Mouse (Mus musculus): ENCODE results near the gene Gsta1. TPM values are rescaled to one million over a fixed set of nuclear protein-coding genes. Genes with fewer than 3 reads are reported as not detected.
"Not testable (repeated sequence)": the region's sequence is repeated elsewhere in the genome, so short reads cannot be mapped to it uniquely, and the experiment has no call there.

The Gsta1 gene
- polyA plus RNA-seq, 1 experiment from 2014 or later = not detected

- Histone ChIP-seq H3K9ac (no peak overlapping the region), H3K4me2 (replicated peaks) (no peak overlapping the region), H3K4me1 (no peaks in the 10 kb centered on the region), H3K27me3 (replicated peaks) (no peaks in the 10 kb centered on the region), H3K4me3 (no peak overlapping the region), H3K27ac (no peak overlapping the region), H3K9me3 (no peaks in the 10 kb centered on the region), H3K36me3 (no peaks in the 10 kb centered on the region)
- WGBS = 94% methylated on average over 2 of the region's 2 CpGs
- ATAC-seq (ENCODE audit: low FRiP score, low read depth) = no peak
These were observed 19.6 kb upstream of the Gsta1 start for GRCm38 (mm10) chr9:78210821-78211220.

DNA sequence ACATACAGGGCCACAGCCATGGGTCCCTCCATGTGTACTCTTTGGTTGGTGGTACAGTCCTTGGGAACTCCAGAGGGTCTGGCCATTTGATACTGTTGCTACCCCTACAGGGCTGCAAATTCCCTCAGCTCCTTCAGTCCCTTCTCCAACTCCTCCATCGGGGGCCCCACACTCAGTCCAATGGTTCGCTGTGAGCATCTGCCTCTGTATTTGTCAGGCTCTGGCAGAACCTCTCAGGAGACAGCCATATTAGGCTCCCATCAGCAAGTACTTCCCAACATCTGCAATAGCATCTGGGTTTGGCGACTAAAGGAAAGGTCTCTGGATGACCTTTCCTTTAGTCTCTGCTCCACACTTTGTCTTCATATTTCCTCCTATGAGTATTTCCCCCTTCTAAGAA, 18.9 kb upstream of the Gsta1 start:
- WGBS = 94% methylated on average over 3 of the region's 3 CpGs
- no peaks in the 10 kb centered on the region for H3K36me3 ChIP-seq
- no peaks in the 10 kb centered on the region for H3K27me3 ChIP-seq (replicated peaks)
- H3K4me1 ChIP-seq = no peaks in the 10 kb centered on the region
- no peak overlapping the region for H3K27ac ChIP-seq
- no peak for ATAC-seq (ENCODE audit: low FRiP score, low read depth)
- H3K4me3 ChIP-seq = no peak overlapping the region
- H3K4me2 ChIP-seq (replicated peaks) = no peak overlapping the region
- no peaks in the 10 kb centered on the region for H3K9me3 ChIP-seq
- no peak overlapping the region for H3K9ac ChIP-seq

DNA sequence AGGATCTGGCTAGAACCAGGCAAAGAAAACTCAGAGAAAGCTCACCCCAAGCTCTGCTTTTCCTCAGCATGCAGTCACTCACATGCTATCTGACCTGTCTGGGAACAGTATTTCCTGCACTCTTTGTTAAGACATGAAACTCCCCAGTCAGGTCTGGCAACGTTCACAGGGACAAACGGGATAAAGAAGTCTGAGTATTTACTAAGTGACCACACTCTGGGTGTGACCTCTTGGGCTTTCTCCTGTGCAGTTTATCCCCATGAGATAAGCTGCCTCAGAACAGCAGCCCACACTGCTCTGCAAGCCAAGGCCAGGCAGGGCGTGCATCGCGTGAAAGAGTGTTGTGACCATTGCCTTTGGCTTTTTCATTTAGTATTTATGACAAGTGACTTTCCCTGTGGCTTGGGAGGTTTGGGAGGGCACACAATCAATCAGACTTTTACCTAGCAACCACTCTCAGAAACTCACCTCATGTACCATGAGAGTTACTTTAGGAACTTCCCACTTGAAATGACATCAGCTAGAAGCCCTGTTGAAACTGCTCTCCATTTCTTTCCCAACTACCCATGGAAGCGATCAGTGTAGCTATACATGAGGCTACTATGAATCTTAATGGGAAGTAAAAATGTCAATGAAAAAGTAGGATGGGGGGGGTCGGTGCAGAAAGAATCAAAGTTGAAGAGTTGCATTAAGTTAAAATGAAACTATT, 18.0 kb upstream of the Gsta1 start:
- H3K36me3 ChIP-seq = no peaks in the 10 kb centered on the region
- no peaks in the 10 kb centered on the region for H3K27me3 ChIP-seq (replicated peaks)
- no peak overlapping the region for H3K4me3 ChIP-seq
- H3K4me1 ChIP-seq = no peaks in the 10 kb centered on the region
- H3K4me2 ChIP-seq (replicated peaks) = no peak overlapping the region
- no peak for ATAC-seq (ENCODE audit: low FRiP score, low read depth)
- 88% methylated on average over 7 of the region's 7 CpGs for WGBS
- H3K27ac ChIP-seq = no peak overlapping the region
- no peaks in the 10 kb centered on the region for H3K9me3 ChIP-seq
- H3K9ac ChIP-seq = no peak overlapping the region

- no peaks in the 10 kb centered on the region for H3K27me3 ChIP-seq (replicated peaks)
These were observed 13.4 kb upstream of the Gsta1 start for GRCm38 (mm10) chr9:78217074-78217473.

DNA sequence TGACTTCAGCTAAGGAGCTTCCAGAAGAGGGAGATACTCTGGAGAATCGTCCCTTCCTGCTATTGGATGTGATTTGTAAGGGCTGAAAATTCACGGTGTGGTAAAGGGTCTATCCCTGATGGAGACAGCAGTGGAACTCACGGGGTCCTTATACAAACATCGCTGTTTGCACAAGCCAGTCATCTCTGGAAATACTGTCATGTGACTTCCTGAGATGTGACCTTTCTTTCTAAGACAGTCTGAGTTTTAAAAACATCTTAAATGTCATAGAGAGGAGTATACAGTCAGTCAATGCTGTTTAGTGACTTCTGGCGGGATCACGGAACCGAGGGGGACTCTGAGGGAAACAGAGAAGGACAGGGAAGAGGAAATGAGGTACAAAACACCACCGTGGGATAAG, 7.8 kb upstream of the Gsta1 start:
- ATAC-seq (ENCODE audit: low FRiP score, low read depth) = no peak
- Histone ChIP-seq H3K9ac (no peak overlapping the region), H3K4me2 (replicated peaks) (no peak overlapping the region), H3K4me1 (no peaks in the 10 kb centered on the region), H3K9me3 (no peaks in the 10 kb centered on the region), H3K4me3 (no peak overlapping the region), H3K27me3 (replicated peaks) (no peaks in the 10 kb centered on the region), H3K36me3 (no peaks in the 10 kb centered on the region), H3K27ac (no peak overlapping the region)
- 73% methylated on average over 8 of the region's 8 CpGs for WGBS

More at GRCm38 (mm10) chr9:78217074-78217473, 13.4 kb upstream of the Gsta1 start:
- H3K4me2 ChIP-seq (replicated peaks) = no peak overlapping the region
- no peaks in the 10 kb centered on the region for H3K9me3 ChIP-seq
- H3K4me1 ChIP-seq = no peaks in the 10 kb centered on the region
- H3K36me3 ChIP-seq = no peaks in the 10 kb centered on the region
- H3K4me3 ChIP-seq = no peak overlapping the region
- no peak for ATAC-seq (ENCODE audit: low FRiP score, low read depth)
- 80% methylated on average over 4 of the region's 4 CpGs for WGBS
- no peak overlapping the region for H3K27ac ChIP-seq
- H3K9ac ChIP-seq = no peak overlapping the region

- Histone ChIP-seq H3K9me3 (no peaks in the 10 kb centered on the region), H3K4me1 (no peaks in the 10 kb centered on the region), H3K27me3 (replicated peaks) (no peaks in the 10 kb centered on the region), H3K9ac (no peak overlapping the region), H3K36me3 (no peaks in the 10 kb centered on the region), H3K4me2 (replicated peaks) (no peak overlapping the region), H3K4me3 (no peak overlapping the region), H3K27ac (no peak overlapping the region)
- WGBS = 75% methylated on average over 10 of the region's 10 CpGs
- no peak for ATAC-seq (ENCODE audit: low FRiP score, low read depth)
These were observed 7.1 kb upstream of the Gsta1 start for GRCm38 (mm10) chr9:78223221-78223902.

DNA sequence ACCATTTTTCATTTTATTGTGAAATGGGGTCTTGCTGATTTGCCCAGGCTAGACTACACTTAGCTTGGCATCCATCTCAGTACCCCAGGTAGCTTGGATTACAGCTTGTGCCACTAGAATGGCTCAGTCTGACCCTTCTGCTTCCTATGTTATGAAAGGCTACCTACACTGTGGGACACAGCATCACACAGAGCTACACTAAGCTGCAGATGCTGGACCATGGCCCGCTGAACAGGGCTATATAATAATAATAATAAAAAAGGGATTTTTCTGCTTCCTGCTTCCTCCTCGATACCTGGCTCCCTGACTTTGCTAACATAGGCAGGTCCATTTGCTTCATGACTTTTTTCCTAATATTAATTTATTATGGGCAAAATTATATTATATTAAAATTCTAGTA, 6.0 kb upstream of the Gsta1 start:
- no peaks in the 10 kb centered on the region for H3K9me3 ChIP-seq
- no peak overlapping the region for H3K4me3 ChIP-seq
- no peak for ATAC-seq (ENCODE audit: low FRiP score, low read depth)
- H3K4me2 ChIP-seq (replicated peaks) = no peak overlapping the region
- 92% methylated on average over 2 of the region's 2 CpGs for WGBS
- no peak overlapping the region for H3K27ac ChIP-seq
- no peaks in the 10 kb centered on the region for H3K36me3 ChIP-seq
- H3K9ac ChIP-seq = no peak overlapping the region
- H3K27me3 ChIP-seq (replicated peaks) = no peaks in the 10 kb centered on the region
- no peaks in the 10 kb centered on the region for H3K4me1 ChIP-seq

DNA sequence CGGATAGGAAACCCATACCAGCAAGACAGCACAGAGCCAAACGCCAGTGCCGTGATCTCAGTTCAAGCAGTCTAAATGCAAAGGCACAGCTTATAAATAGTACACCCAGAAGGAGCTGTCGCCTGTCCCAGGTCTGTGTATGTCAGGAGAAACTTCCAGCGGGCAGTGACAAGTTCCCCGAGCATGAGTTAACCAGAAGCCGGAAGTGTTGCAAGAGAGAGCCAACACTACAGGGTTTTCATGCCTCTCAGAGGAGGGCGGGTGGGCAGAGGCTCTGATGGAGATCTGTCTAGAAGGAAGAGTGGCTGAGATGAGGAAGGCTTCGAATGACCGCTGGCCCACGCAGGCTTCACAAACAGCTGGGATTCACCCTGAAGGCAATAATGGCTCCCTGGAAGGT, 5.2 kb upstream of the Gsta1 start:
- H3K9me3 ChIP-seq = no peaks in the 10 kb centered on the region
- no peak overlapping the region for H3K4me3 ChIP-seq
- no peaks in the 10 kb centered on the region for H3K36me3 ChIP-seq
- H3K4me1 ChIP-seq = no peaks in the 10 kb centered on the region
- H3K27ac ChIP-seq = no peak overlapping the region
- ATAC-seq (ENCODE audit: low FRiP score, low read depth) = no peak
- no peak overlapping the region for H3K4me2 ChIP-seq (replicated peaks)
- WGBS = 83% methylated on average over 11 of the region's 11 CpGs
- no peaks in the 10 kb centered on the region for H3K27me3 ChIP-seq (replicated peaks)
- H3K9ac ChIP-seq = no peak overlapping the region

DNA sequence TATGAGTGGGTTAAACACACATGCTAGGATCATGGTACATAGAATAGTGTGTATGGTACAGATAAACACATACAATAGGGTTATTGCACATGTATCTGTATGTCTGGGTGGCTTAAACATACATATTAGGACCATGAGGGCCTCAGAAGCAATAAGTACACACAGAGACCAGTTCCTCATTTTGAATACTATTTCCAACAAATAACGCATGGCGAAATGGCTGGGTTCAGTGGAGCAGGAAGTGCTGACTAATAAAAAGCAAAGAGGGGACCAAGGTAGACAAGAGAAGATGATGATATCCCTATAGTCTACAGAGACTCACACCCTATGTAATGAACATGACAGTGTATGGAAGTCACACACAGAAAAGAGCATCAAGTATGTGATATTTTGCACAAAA, 2.3 kb upstream of the Gsta1 start:
- WGBS = 95% methylated on average over 2 of the region's 2 CpGs
- no peaks in the 10 kb centered on the region for H3K36me3 ChIP-seq
- H3K4me3 ChIP-seq = no peak overlapping the region
- H3K4me2 ChIP-seq (replicated peaks) = no peak overlapping the region
- no peaks in the 10 kb centered on the region for H3K4me1 ChIP-seq
- H3K9ac ChIP-seq = no peak overlapping the region
- H3K9me3 ChIP-seq = no peaks in the 10 kb centered on the region
- no peak for ATAC-seq (ENCODE audit: low FRiP score, low read depth)
- H3K27ac ChIP-seq = no peak overlapping the region
- H3K27me3 ChIP-seq (replicated peaks) = no peaks in the 10 kb centered on the region

DNA sequence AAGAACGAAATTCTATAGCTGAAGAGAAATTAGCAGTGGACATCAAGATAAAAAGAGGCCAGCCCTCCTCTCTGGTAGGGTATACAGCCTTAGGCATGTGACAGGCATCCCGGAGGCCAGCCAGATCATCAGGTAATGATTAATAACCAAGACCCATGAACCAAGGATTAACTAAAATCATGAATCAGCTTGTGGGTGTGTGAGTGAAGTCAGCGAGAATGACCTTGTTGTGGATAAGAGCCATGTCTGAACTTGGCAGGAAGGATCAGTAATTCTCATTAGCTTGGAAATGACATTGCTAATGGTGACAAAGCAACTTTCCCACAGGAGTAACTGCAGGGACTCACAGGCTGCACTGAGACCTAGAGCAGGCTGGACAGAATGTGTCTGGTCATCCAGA, 798 bp upstream of the Gsta1 start:
- not testable (repeated sequence) for H3K27ac ChIP-seq; H3K36me3 ChIP-seq; H3K27me3 ChIP-seq (replicated peaks); H3K9me3 ChIP-seq; ATAC-seq (ENCODE audit: low FRiP score, low read depth); H3K4me2 ChIP-seq (replicated peaks); H3K4me1 ChIP-seq; H3K4me3 ChIP-seq; H3K9ac ChIP-seq
- 82% methylated on average over 3 of the region's 3 CpGs for WGBS

DNA sequence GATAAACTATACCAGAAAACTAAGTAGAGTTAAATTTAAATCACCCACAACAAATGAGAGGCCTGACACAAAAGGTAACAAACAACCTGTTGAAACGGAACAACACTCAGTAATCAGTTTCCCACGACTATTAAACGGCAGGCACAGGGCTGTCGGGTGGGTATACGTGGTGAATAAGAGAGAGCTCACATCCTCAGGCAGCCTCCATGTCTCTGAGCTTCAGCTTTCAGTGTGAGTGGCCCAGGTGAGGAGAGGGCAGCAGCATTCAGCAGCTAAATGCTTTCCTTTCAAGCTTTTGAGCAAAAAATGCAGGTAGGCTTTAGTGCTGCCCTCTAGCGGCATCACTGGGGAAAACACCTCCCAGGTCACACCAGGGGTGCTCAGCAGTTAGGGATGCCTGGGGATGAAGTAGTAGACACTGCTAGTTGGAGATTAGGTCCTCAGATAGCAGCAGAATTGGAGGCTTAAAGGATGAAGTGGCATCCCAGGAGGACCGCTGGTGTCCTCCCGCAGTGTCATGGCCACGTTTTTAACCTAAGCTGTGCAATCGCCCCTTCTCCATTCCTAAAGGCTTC, 2.8 kb downstream of the Gsta1 start:
- H3K9me3 ChIP-seq; H3K4me3 ChIP-seq; H3K36me3 ChIP-seq; H3K4me2 ChIP-seq (replicated peaks); H3K9ac ChIP-seq; H3K4me1 ChIP-seq; H3K27me3 ChIP-seq (replicated peaks); H3K27ac ChIP-seq: not testable (repeated sequence)
- no CpG with 5 or more reads among the region's 10 CpGs for WGBS
- 0 out of 2 replicates have a peak, but pooled peaks have one; percentile 50 for ATAC-seq (ENCODE audit: low FRiP score, low read depth)

- 80% methylated on average over 4 of the region's 4 CpGs for WGBS
- ATAC-seq (ENCODE audit: low FRiP score, low read depth); H3K4me2 ChIP-seq (replicated peaks): not testable (repeated sequence)
These were observed 25.4 kb downstream of the Gsta1 start for GRCm38 (mm10) chr9:78255683-78256470.

More at GRCm38 (mm10) chr9:78255683-78256470, 25.4 kb downstream of the Gsta1 start:
- H3K36me3 ChIP-seq; H3K27ac ChIP-seq; H3K27me3 ChIP-seq (replicated peaks); H3K9me3 ChIP-seq; H3K4me3 ChIP-seq; H3K4me1 ChIP-seq; H3K9ac ChIP-seq: not testable (repeated sequence)

All from neural tube, embryonic 12.5 days (tissue).